Mouse (Mus musculus) kidney, adult 2 months (tissue): Measurements from ENCODE around the gene Tpt1.

Experiments
- CTCF ChIP-seq: fragments of 200-500 bp; conservative IDR thresholded peaks from 2 replicates; pipeline ENCODE4 v1.5.1; 2011; ENCODE audit warnings: low read depth, mild to moderate bottlenecking, control low read depth, low read length, moderate library complexity, mixed read lengths; ENCODE audit not compliant: insufficient read depth, insufficient read length
- POLR2A ChIP-seq: fragments of 200-500 bp; IDR thresholded peaks from one replicate; pipeline ENCODE4 v1.6.1; 2011; ENCODE audit warnings: low read depth, low read length, control low read depth

DNA sequence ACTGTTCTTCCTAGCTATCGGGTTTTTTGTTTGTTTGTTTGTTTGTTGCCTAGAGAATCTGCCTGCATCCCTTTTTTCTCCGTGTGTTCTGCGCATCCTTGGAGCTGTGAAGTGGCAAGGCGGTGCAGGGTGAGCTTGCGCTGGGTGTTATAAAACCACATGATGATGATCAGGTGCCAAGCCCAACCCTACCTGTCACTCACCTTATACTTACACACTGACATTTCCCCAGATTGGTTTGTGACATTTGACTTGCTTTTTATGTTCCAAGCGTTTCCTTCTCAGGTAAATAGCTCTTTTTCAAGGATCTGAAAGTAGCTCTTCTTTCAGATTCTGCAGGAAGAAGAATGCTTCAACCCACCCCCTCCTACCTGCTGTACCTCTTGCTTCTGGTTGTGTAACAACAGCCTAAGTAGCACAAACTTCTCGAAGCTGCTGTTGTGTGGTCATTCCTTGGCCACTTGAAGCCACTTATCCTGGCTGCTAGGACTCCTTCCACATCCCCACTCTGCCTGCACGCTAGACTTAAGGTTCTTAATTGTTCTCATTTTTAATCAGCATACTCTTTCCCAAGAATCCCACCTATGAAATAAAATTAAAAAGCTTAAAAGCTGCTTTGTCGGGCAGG lies 21.9 kb downstream of the Tpt1 start:
- TF ChIP-seq CTCF (no peak), POLR2A (no peak)
